ENCODE assay signal across 14 mouse cellular contexts in the genomic region with DNA sequence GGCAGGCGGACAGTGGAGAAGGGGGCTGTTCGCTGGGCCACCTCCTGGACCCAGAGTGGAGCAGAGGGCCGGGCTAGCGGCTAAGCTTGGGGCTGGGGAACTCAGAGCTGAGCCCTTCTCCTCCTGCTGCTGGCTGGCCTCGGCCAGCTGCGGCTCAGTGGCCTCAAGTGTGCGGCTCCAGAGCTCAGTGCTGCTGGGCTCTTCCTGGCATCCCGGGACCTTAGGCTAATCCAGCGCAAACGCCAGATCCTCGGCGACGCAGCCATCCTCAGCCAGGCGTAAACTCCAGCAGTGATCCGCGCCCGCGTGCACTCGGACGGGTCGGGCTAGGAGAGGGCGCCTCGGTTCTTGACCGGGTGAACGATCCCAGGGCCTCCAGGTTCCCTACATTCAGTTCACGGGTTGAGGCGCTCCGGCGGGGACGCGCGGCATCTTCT. TPM values are rescaled to one million over a fixed set of nuclear protein-coding genes. Genes with fewer than 3 reads are reported as not detected.
DNase-seq lines count a peak whose midpoint lies in the region; ATAC-seq and TF ChIP-seq lines count a peak whose summit lies in the region.
"Had no signal": no experiment of that assay in that cellular context is flagged by ENCODE, and none has a peak within 500 bp of the region (broad histone marks: within the 10 kb centered on the region; RNA-seq: fewer than 3 reads in every experiment).

No protein-coding gene starts in this region.

- H3K4me2 ChIP-seq in forebrain, embryonic 11.5 days (ENCODE audit: low read depth, low read length, severe bottlenecking), result no peak overlapping the region
- no peak overlapping the region for H3K4me2 ChIP-seq in forebrain, postnatal 0 days (ENCODE audit: low read depth)
- no peak overlapping the region for H3K4me2 ChIP-seq in neural tube, embryonic 15.5 days
- H3K4me2 ChIP-seq in limb, embryonic 13.5 days (replicated peaks), result peak overlapping the region; percentile 66
- H3K4me2 ChIP-seq in stomach, postnatal 0 days (replicated peaks; ENCODE audit: low read depth), result peak overlapping the region; percentile 75

- H3K9ac ChIP-seq in forebrain, embryonic 11.5 days (ENCODE audit: low read length), result no peak overlapping the region
- no peak overlapping the region for H3K9ac ChIP-seq in forebrain, postnatal 0 days
- no peak overlapping the region for H3K9ac ChIP-seq in neural tube, embryonic 15.5 days (replicated peaks)
- peak overlapping the region; percentile 84 for H3K9ac ChIP-seq in limb, embryonic 13.5 days
- peak overlapping the region; percentile 79 for H3K9ac ChIP-seq in stomach, postnatal 0 days (ENCODE audit: low read length)

- under 1% methylated on average over 32 of the region's 32 CpGs for WGBS in forebrain, embryonic 11.5 days
- WGBS in forebrain, postnatal 0 days, result 5% methylated on average over 32 of the region's 32 CpGs
- WGBS in neural tube, embryonic 15.5 days, result 3% methylated on average over 32 of the region's 32 CpGs
- WGBS in limb, embryonic 13.5 days, result under 1% methylated on average over 32 of the region's 32 CpGs
- WGBS in stomach, postnatal 0 days, result 13% methylated on average over 32 of the region's 32 CpGs

- no peak overlapping the region for H3K4me3 ChIP-seq in forebrain, embryonic 11.5 days (ENCODE audit: low read depth, low read length)
- no peak overlapping the region for H3K4me3 ChIP-seq in forebrain, postnatal 0 days (ENCODE audit: low read depth, low read length)
- no peak overlapping the region for H3K4me3 ChIP-seq in neural tube, embryonic 15.5 days (replicated peaks)
- peak overlapping the region; percentile 42 for H3K4me3 ChIP-seq in limb, embryonic 13.5 days
- H3K4me3 ChIP-seq in stomach, postnatal 0 days (ENCODE audit: low read depth, low read length), result peak overlapping the region; percentile 47
- H3K4me3 ChIP-seq: megakaryocyte, embryonic 14.5 days had no signal

- H3K27ac ChIP-seq in forebrain, embryonic 11.5 days (ENCODE audit: low read depth, low read length), result no peak overlapping the region
- H3K27ac ChIP-seq in forebrain, postnatal 0 days (ENCODE audit: low read depth, low read length), result no peak overlapping the region
- no peak overlapping the region for H3K27ac ChIP-seq in neural tube, embryonic 15.5 days (replicated peaks)
- peak overlapping the region; percentile 87 for H3K27ac ChIP-seq in limb, embryonic 13.5 days
- H3K27ac ChIP-seq in stomach, postnatal 0 days (replicated peaks), result peak overlapping the region; percentile 86

- no peak for TF ChIP-seq CTCF in forebrain, postnatal 0 days (IDR thresholded peaks at IDR 0.05; ENCODE audit: low read depth)
- no peak for TF ChIP-seq CTCF in stomach, postnatal 0 days (IDR thresholded peaks at IDR 0.05; ENCODE audit: low read depth)

- peak; percentile 51; the same call in 1 of the 2 replicates for ATAC-seq in forebrain, embryonic 11.5 days (replicated peaks; ENCODE audit: low FRiP score)
- ATAC-seq in forebrain, postnatal 0 days, result no peak
- ATAC-seq in neural tube, embryonic 15.5 days (ENCODE audit: low FRiP score), result no peak
- peak; percentile 29; the same call in 1 of the 2 replicates for ATAC-seq in limb, embryonic 13.5 days (ENCODE audit: low FRiP score, low read depth)
- ATAC-seq in stomach, postnatal 0 days (ENCODE audit: low FRiP score, low TSS enrichment), result peak; percentile 13
- ATAC-seq: activated CD4-positive, CD25-positive, alpha-beta regulatory T cell, adult 4 months had no signal

- DNase-seq in forebrain, embryonic 11.5 days (ENCODE audit: low spot score), result peak; percentile 69
- DNase-seq in forebrain, postnatal 0 days, result no peak
- DNase-seq in neural tube, embryonic 10.5 days (ENCODE audit: extremely low spot score, low spot score), result peak; percentile 75
- no peak for DNase-seq in stomach, postnatal 0 days (ENCODE audit: low spot score)
- DNase-seq in right cerebral cortex, postnatal 14 days, result no peak
- DNase-seq in MN1 (ENCODE audit: low spot score), result no peak
- DNase-seq: B cell, adult 2 months had no signal

- H3K4me1 ChIP-seq in forebrain, embryonic 11.5 days (replicated peaks; ENCODE audit: control insufficient read depth, insufficient read depth, low read length), result peaks cover 6% of the 10 kb centered on the region; the same call in 1 of the 2 replicates
- H3K4me1 ChIP-seq in forebrain, postnatal 0 days (ENCODE audit: insufficient read depth), result no peaks in the 10 kb centered on the region
- H3K4me1 ChIP-seq in neural tube, embryonic 15.5 days, result peaks cover 7% of the 10 kb centered on the region
- H3K4me1 ChIP-seq in limb, embryonic 13.5 days, result peaks cover 48% of the 10 kb centered on the region
- peaks cover 6% of the 10 kb centered on the region; the same call in 1 of the 2 replicates for H3K4me1 ChIP-seq in stomach, postnatal 0 days (replicated peaks; ENCODE audit: control insufficient read depth, insufficient read depth)

- no peaks in the 10 kb centered on the region for H3K9me3 ChIP-seq in forebrain, embryonic 11.5 days (ENCODE audit: control insufficient read depth, low read length)
- H3K9me3 ChIP-seq in forebrain, postnatal 0 days (ENCODE audit: low read length), result no peaks in the 10 kb centered on the region
- no peaks in the 10 kb centered on the region for H3K9me3 ChIP-seq in neural tube, embryonic 15.5 days (replicated peaks)
- no peaks in the 10 kb centered on the region for H3K9me3 ChIP-seq in limb, embryonic 13.5 days
- no peaks in the 10 kb centered on the region for H3K9me3 ChIP-seq in stomach, postnatal 0 days (ENCODE audit: control insufficient read depth, low read length)

- H3K36me3 ChIP-seq in forebrain, embryonic 11.5 days (ENCODE audit: control insufficient read depth, insufficient read depth, low read length), result no peaks in the 10 kb centered on the region
- no peaks in the 10 kb centered on the region for H3K36me3 ChIP-seq in forebrain, postnatal 0 days (ENCODE audit: insufficient read depth)
- H3K36me3 ChIP-seq in neural tube, embryonic 15.5 days, result no peaks in the 10 kb centered on the region
- peaks cover 15% of the 10 kb centered on the region for H3K36me3 ChIP-seq in limb, embryonic 13.5 days
- H3K36me3 ChIP-seq in stomach, postnatal 0 days (ENCODE audit: control insufficient read depth, insufficient read depth, low read length), result peaks cover 11% of the 10 kb centered on the region

- no peak for TF ChIP-seq EP300 in stomach, postnatal 0 days (optimal IDR thresholded peaks at IDR 0.05)

- peaks cover 64% of the 10 kb centered on the region for H3K27me3 ChIP-seq in forebrain, embryonic 11.5 days (ENCODE audit: control insufficient read depth, insufficient read depth, low read length)
- peaks cover 68% of the 10 kb centered on the region for H3K27me3 ChIP-seq in forebrain, postnatal 0 days (ENCODE audit: insufficient read depth, low read length)
- H3K27me3 ChIP-seq in neural tube, embryonic 15.5 days (replicated peaks), result peaks cover 83% of the 10 kb centered on the region
- peaks cover 81% of the 10 kb centered on the region for H3K27me3 ChIP-seq in limb, embryonic 13.5 days
- H3K27me3 ChIP-seq in stomach, postnatal 0 days (ENCODE audit: control insufficient read depth, insufficient read depth, low read length), result no peaks in the 10 kb centered on the region

RNA-seq across cellular contexts. Expression of a gene that starts 10.7 kb away (rescaled TPM):
- 0.76 and 0.99 TPM in 2 replicates for polyA plus RNA-seq in forebrain, embryonic 11.5 days (2014; fragmentation: Nextera tagmentation; extraction: Ambion mirVana)
- total RNA-seq in forebrain, postnatal 0 days (2014; rRNA removed), result not detected in 2 replicates
- polyA plus RNA-seq in forebrain, postnatal 0 days (2015; fragmentation: Nextera tagmentation; extraction: Ambion mirVana), result not detected in 2 replicates
- polyA plus RNA-seq in neural tube, embryonic 15.5 days (2015; fragmentation: Nextera tagmentation; extraction: Ambion mirVana), result 0.29 TPM in 1 of 2 replicates, not detected in the other
- 88.9 and 109 TPM in 2 replicates for polyA plus RNA-seq in limb, embryonic 13.5 days (2015; fragmentation: Nextera tagmentation; extraction: Ambion mirVana)
- 193 and 214 TPM in 2 replicates for polyA plus RNA-seq in stomach, postnatal 0 days (2015; fragmentation: Nextera tagmentation; extraction: Ambion mirVana)
- total RNA-seq: left cerebral cortex, adult 18-20 months had no signal
- polyA plus RNA-seq: activated CD4-positive, CD25-positive, alpha-beta regulatory T cell, adult 4 months had no signal

RNA-seq across cellular contexts. Expression of a gene that starts 40.9 kb away (rescaled TPM):
- not detected in 2 replicates for polyA plus RNA-seq in forebrain, embryonic 11.5 days (2014; fragmentation: Nextera tagmentation; extraction: Ambion mirVana)
- not detected in 2 replicates for total RNA-seq in forebrain, postnatal 0 days (2014; rRNA removed)
- polyA plus RNA-seq in forebrain, postnatal 0 days (2015; fragmentation: Nextera tagmentation; extraction: Ambion mirVana), result 0.14 and 0.19 TPM in 2 replicates
- polyA plus RNA-seq in neural tube, embryonic 15.5 days (2015; fragmentation: Nextera tagmentation; extraction: Ambion mirVana), result 0.26 TPM in 1 of 2 replicates, not detected in the other
- polyA plus RNA-seq in limb, embryonic 13.5 days (2015; fragmentation: Nextera tagmentation; extraction: Ambion mirVana), result 0.14 TPM in 1 of 2 replicates, not detected in the other
- polyA plus RNA-seq in stomach, postnatal 0 days (2015; fragmentation: Nextera tagmentation; extraction: Ambion mirVana), result 0.07 and 0.13 TPM in 2 replicates
- total RNA-seq: gastrocnemius, postnatal 4 days had no signal
- polyA plus RNA-seq: small intestine, adult 2 months had no signal

Comparison
In these comparisons a context has a peak if more than half of its experiments do, and no peak if none do; other contexts are left out.
1. ATAC-seq: peak in forebrain, embryonic 11.5 days (single experiment), limb, embryonic 13.5 days (single experiment) and stomach, postnatal 0 days (single experiment); none in forebrain, postnatal 0 days (single experiment) and neural tube, embryonic 15.5 days (single experiment).
2. DNase-seq: peak in forebrain, embryonic 11.5 days (single experiment) and neural tube, embryonic 10.5 days (single experiment); none in forebrain, postnatal 0 days (single experiment), stomach, postnatal 0 days (single experiment), right cerebral cortex, postnatal 14 days (single experiment) and MN1 (single experiment).
3. H3K27ac ChIP-seq: peak in limb, embryonic 13.5 days (single experiment) and stomach, postnatal 0 days (single experiment); none in forebrain, embryonic 11.5 days (single experiment), forebrain, postnatal 0 days (single experiment) and neural tube, embryonic 15.5 days (single experiment).
4. H3K4me2 ChIP-seq: peak in limb, embryonic 13.5 days (single experiment) and stomach, postnatal 0 days (single experiment); none in forebrain, embryonic 11.5 days (single experiment), forebrain, postnatal 0 days (single experiment) and neural tube, embryonic 15.5 days (single experiment).
5. H3K4me3 ChIP-seq: peak in limb, embryonic 13.5 days (single experiment) and stomach, postnatal 0 days (single experiment); none in forebrain, embryonic 11.5 days (single experiment), forebrain, postnatal 0 days (single experiment) and neural tube, embryonic 15.5 days (single experiment).
6. H3K9ac ChIP-seq: peak in limb, embryonic 13.5 days (single experiment) and stomach, postnatal 0 days (single experiment); none in forebrain, embryonic 11.5 days (single experiment), forebrain, postnatal 0 days (single experiment) and neural tube, embryonic 15.5 days (single experiment).
7. RNA of a gene that starts 10.7 kb away (polyA plus RNA-seq): 193 to 214 TPM in stomach, postnatal 0 days and 88.9 to 109 TPM in limb, embryonic 13.5 days; 0.76 to 0.99 TPM in forebrain, embryonic 11.5 days, 0.29 TPM in neural tube, embryonic 15.5 days and not detected in forebrain, postnatal 0 days; every median in the first group is over 10 times any median in the second.